Mouse (Mus musculus) liver, postnatal 0 days (tissue): Measurements from ENCODE around the gene She.

Source experiments
- CTCF ChIP-seq: sonication (generic); IDR thresholded peaks from 2 replicates; pipeline ENCODE4 v1.5.1; 2016; ENCODE audit warnings: antibody characterized with exemption, low read depth
- EP300 ChIP-seq: IDR thresholded peaks from 2 replicates; pipeline ENCODE4 v1.6.1; 2016; ENCODE audit warnings: antibody characterized with exemption, low read depth, mild to moderate bottlenecking

DNA sequence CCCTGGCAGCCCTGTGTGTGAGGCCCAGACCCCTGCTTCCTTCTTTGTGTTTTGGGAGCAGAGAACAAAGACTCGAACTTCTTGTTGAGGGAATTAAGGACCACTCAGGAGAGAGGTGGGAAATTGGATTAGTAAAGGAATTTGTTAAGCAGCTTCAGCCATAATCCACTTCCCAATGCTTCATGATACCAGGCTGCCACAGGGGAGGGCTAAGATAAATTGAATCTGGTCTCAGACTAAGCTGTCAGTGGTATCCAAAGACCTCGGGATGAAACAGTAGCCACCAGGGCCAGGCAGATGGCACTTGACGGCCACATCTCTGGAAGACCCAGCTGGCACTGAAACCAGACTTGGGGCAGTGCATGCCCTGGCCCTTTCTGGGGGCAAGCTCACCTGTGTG is 47.3 kb downstream of the She start:
- TF ChIP-seq CTCF (no peak), EP300 (no peak)
